Mouse (Mus musculus) gastrocnemius, adult 18-20 months (tissue): ENCODE measurements around the gene Defb29. TPM values are rescaled to one million over a fixed set of nuclear protein-coding genes. Genes with fewer than 3 reads are reported as not detected.

ENCODE experiments used
- DNase-seq: peaks from one replicate; pipeline ENCODE4 v3.0.0; 2021; ENCODE audit warnings: low spot score
- long read RNA-seq, 2 experiments: library from polyadenylated mRNA; stranded (forward); transcript quantifications; one replicate each; pipeline ENCODE4 v2.0.0; 2021
- total RNA-seq, 2 experiments: library from RNA; stranded (reverse); gene quantifications; 2 replicates each; pipeline ENCODE4 v1.2.3; 2021

The Defb29 gene
- total RNA-seq, result not detected
- long read RNA-seq, experiment 1, result 0 reads
- long read RNA-seq, experiment 2, result 0 reads

DNA sequence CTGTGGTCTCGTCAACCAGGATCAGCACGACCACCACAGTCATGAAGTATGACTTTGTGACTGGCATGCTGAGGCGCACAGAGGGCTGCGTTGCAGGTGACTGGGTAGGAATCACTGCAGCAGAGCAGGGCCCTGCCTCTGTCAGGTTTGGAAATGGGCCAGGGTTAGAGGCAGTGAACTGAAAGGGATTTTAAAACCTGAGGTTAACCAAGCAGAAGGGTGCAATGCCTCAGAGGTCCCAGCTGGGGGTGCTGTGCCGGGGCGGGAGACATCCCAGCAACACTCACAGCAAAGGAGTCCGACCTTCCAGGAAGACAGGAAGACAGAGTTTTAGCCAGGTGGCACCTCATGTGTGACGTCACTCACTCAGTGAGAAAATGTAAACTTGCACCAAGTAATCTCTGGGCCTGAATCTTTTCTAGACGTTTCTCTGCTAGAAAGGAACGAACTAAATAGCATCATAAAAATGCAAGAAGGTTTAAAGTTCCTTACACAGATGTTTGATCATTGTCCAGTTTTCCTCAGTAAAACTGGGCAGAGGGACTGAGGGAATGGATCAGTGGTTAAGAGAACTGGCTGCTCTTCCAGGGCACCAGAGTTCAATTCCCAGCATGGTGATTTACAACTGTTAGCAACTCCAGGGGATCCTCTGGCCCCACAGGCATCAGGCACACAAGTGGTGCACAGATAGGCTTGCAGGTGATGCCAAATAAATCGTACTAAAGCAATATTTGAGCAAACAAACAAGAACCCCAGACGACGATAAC lies at the start of gene Defb29:
Gene Defb29, minus strand, starts transcription at position 155 of the 767 bp plus-strand sequence.
- no peak for DNase-seq

DNA sequence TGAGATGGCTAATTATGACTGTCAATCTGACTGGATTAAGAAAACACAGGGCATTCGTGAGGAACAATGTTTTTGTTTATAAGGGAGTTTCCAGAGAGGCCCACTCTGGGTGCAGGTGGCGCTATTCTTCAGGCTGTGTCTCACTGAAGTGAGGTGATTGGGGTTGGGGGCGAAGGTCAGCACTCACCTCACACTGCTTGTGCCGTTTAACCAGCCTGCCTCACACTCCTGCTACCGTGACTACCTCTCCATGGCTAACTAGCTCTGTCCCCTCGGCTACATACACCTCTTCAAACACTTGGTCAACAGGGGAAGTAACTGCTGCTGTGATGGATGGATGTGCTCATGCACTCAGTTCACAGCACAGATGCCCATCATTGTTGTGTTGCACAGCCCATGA lies 49.1 kb upstream of the Defb29 start:
- DNase-seq, result no peak

DNA sequence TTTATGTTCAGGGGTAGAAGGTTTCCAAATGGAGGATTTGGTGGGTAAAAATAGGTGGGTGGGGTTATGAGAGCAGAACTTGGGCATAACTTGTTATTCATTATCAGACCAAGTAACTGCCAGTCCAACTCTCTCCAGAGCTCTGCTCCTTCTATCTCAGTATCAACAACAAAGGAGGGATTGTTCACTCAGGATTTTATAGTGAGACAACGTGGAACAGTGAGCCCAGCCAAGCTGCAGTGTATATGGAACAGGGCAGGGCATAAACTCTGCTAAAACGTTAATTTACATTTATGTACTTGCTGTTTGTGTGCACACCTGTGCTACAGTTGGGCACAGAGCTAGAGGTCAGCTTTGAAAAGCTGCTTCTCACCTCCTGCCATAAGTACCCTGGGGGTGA lies 48.6 kb upstream of the Defb29 start:
- no peak for DNase-seq

DNA sequence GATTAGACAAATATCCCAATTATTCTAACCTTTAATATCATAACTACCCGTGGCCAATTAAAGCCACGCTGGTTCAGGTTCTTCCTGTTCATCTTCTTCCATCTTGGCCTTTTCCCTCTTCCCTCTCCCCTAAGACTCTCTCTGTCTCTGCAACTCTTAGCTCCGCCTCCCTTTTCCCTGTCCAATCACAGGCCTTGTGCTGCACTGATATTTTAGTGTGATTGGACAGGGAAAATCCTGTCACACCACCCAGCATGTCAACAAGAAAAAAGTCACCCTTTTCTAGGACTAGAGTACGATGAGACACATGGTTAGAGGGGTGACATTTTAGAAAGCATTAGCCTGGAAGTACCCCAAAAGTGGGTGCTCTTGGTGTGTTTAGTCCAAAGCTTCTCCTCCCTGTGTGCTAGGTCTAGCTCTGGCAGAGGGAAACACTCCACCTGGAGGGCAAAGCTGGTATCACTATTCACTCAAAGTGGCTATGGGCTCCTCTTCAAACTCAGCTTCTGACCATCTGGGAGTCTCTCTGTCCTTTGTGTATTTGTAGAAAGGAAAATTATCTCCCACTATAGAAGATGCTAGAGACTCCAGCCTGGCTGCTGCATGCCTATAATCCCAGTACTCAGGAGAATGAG lies 47.1 kb upstream of the Defb29 start:
- DNase-seq, result no peak

- no peak for DNase-seq
Measured at GRCm38 (mm10) chr2:152580612-152581011, 40.7 kb upstream of the Defb29 start.

DNA sequence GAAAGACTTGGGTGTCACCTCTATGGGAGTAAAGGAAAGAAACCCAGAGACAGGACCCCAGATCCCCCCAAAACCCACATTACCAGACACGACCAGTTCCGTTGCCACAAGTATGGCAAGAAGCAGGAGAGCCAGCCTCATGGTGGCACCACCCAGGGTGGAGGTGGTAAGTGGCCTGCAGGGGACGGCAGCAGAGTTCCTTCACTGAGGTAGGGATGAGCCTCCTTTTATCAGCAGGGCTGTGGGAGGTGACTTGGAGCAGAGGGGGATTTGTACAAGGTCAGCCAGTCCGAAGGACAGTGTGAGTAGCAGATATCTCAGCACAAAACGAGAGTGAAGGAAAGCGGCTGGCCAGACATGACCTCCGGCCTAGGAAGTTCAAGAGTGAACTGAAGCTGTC lies 40.2 kb upstream of the Defb29 start, which contains the start of gene Defb19:
Gene Defb19, minus strand, starts transcription at position 206 of the 400 bp plus-strand sequence.
- no peak for DNase-seq

GRCm38 (mm10) chr2:152573484-152573883 lies 33.6 kb upstream of the Defb29 start:
- DNase-seq, result no peak

DNA sequence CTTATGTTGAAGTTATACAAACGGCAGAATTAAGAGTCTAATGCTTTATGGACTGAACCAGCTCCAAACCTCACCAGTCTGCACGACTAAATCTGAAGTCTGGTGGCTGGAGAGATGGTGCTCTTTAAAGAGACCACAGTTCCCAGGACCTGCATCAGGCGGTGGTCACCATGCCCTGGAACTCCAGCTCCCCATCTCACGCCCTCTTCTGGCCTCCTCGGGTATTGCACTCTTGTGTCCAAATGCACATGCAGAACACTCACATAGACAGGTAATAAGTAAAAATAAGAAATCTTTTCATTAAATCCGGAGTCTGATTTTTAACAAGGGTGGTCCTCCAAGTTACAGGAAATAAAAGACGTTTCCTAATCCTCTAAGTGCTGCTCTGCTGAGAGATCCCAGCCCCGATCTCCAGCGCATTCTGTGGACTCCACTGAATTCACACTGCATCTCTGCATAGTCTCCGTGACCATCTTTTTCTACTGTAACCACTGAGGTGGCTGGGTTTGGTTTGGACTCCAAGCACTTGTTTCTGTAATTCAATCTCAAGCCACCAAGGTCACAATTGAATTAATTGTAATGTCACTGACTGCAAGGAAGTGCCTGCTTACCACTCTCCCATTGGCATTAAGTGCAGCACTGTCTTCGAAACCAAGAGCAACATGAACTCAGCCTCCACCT lies 32.4 kb upstream of the Defb29 start, which contains the start of gene Defb21:
Gene Defb21, plus strand, starts transcription at position 631 of the 681 bp plus-strand sequence.
- no peak for DNase-seq

- DNase-seq, result no peak
Measured at GRCm38 (mm10) chr2:152570313-152570712, 30.4 kb upstream of the Defb29 start.

DNA sequence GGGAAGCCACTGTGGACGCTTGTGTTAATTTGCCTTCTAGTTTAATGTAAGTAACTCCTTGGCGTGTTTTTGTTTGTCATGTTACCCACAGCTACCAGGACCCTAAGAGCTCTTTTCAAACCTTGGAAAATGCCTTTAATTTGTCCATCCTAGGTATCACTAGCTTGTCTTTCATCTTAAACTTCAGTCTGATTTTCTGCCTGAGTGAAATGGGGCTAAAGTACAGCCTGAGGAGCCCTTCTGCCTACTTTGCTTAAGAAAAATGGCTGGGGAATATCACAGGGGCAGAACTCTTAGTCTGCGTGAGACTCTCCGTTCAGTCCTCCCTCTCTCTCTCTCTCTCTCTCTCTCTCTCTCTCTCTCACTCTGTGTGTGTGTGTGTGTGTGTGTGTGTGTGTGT lies 30.0 kb upstream of the Defb29 start:
- DNase-seq, result no peak

DNA sequence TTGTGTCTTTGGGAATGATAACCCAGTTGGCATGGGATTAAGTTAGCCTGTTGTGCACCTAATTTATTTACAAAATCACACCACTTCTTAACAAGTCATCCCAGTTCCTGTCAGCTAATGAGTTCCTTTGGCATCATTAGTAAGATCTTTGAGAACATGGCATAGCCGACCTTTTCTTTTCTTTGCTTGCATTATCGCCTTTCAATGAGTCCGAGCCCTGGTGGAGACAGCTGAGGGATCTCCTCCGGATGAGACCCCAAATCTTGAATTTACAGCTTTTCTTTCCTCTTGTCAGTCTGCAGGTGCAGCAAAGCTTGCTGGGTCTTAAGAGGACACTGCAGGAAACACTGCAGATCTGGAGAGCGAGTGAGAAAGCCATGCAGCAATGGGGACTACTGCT lies 29.1 kb upstream of the Defb29 start, which contains the start of gene Gm17416:
Gene Gm17416, plus strand, starts transcription at position 301 of the 400 bp plus-strand sequence.
- no peak for DNase-seq

- DNase-seq, result no peak
Measured at GRCm38 (mm10) chr2:152556655-152557054, 16.8 kb upstream of the Defb29 start.

DNA sequence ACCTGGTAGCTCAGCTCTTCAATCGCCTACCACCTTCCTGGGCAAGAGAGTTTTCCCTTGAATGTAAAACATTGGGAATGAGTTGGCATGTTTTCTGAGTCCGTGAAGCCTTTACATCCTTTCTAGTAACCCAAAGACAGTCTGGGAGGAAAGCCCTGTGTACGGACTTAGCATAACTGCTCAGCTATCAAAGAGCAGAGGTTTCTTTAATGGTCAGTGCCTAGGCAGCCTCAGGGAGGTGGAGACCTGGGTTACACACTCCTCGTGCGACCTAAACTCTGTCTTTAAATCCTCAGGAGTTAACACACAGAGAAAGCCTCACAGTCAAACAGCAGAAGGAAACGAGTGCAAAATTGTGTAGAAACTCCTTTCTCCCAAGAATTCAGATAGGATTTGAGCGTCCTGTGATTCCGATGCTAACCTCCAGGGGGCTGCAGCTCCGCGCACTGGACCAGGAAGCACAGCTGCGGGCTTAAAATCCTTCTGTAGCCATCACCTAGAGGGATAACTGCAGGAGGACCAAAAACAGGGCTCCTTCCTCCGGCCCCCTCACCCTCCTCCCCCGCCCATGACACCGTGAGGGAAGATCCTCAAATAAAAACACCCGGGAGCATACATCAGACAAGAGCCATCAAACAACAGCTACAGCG lies 14.0 kb upstream of the Defb29 start:
- DNase-seq, result peak; percentile 35

GRCm38 (mm10) chr2:152548124-152548523 lies 8.2 kb upstream of the Defb29 start:
- DNase-seq, result no peak

- no peak for DNase-seq
Measured at GRCm38 (mm10) chr2:152544691-152545090, 4.8 kb upstream of the Defb29 start.

DNA sequence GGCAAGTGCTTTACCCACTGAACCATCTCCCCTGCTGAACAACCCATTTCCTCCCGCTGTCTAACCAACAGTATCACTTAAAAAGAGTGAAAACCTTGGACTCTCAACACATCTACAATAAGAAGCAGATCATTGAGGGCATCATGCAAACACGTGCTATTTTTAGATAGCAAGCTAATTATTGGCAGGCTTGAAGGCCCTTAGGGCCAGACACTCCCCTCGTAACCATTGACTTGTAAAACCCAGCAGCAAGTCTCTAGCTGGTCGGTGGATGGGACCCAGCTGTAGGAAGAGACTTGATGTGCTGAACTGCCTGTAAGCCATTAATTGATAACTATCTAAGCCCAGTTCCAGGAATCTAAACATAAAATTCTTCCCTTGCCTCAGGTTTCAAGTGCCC lies 3.6 kb upstream of the Defb29 start:
- no peak for DNase-seq

DNA sequence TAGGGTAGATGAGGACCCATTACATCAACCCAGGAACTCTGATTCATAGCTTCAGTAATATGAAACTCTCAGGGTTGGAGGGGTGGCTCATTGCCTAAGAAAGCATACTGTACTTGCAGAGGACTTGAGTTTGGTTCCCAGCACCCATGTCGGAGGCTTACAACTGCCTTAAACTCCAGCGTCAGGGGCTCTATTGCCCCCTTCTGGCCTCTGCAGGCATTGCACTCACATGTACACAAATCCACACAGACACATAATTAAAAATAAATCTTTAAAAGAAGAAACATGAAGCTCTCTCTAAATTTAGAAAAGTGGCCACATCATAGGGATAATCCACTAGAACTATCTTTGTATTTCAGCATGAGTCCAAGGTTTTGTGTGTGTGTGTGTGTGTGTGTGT lies 3.0 kb upstream of the Defb29 start:
- DNase-seq, result no peak

DNA sequence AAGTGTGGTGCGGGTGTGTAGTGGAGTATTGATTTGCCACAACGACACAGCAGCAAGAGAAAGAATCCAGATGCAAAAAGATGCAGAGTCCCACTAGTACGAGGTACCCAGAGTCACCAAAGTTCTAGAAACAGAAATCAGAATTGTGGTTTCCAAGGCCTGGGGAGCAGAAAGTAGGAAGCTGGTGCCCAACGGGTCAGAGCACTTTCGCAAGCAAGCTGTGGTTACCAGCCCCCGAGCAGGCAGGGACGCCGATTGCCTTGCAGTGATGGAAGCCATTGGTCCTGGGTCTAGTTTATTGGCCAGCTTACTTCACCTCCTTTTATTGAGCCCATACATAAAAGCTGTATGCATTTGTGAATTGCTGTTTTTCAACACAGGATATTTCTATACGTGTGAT lies 2.1 kb upstream of the Defb29 start:
- DNase-seq, result no peak

- DNase-seq, result no peak
Measured at GRCm38 (mm10) chr2:152517981-152518380, 21.9 kb downstream of the Defb29 start, which contains the start of gene Defb28. Gene Defb28 (plus strand): TSS chr2:152518255.

GRCm38 (mm10) chr2:152516084-152516483 lies 23.8 kb downstream of the Defb29 start:
- DNase-seq, result no peak

- DNase-seq, result no peak
Measured at GRCm38 (mm10) chr2:152511592-152511991, 28.3 kb downstream of the Defb29 start, which contains the start of gene Defb26. Gene Defb26 (minus strand): TSS chr2:152511692.
